Mouse (Mus musculus): ENCODE data around the gene Prepl. TPM values are rescaled to one million over a fixed set of nuclear protein-coding genes. Genes with fewer than 3 reads are reported as not detected.

Gene Prepl
- total RNA-seq (2014; rRNA removed) (13.4 and 14.0 TPM in 2 replicates), polyA plus RNA-seq (2012; rRNA removed) (7.1 and 10.3 TPM in 2 replicates)

DNA sequence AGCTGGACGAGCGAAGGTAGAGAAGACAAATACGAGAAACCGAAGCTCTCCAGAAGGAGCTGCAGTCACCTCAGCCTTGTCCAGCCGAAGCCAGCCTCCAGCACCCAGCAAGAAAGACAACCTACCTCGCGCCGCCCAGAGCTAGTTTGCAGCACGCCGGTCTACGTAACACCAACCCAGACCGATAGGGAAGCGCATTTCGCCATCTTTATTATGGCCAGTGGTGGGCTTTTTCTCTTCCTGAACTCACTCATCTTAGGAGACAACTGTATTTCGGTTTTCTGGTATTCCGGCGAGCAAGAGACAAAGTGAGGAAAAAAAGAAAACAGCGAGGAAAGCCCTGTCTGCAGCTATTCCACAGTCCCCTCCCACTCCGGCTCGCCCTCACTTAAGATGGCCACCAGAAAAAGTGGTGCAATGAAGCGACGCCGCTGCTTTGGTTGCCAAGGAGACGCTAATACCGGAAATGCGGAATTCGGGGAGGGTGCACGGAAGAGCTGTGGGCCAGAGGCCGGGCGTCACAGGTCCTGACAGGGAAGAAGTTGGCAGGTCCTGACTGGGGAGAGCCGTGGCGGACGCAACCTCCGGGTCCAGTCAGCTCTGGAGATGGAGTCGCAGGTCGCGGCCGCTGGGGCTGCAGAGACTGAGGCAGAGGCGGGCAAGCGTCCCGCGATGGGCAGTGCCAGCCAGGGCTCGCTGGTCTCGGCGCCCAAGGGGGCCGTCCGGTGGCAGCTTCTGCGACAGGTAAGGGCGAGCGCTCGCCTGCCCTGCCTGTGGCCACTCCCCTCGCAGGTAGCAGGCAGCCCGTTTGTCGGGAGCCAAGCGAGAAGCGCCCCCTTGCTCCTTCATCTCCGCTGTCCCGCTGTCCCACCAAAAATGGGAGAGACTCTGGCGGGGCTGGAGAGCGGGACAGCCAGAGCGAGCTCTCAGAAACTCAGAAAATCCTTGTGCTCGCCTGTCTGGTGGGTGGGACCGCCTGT, at the start of gene Prepl, which contains the start of gene Camkmt:
Gene Prepl, minus strand, starts transcription at position 122 of the 980 bp plus-strand sequence.
Gene Camkmt, plus strand, starts transcription at position 433 of the 980 bp plus-strand sequence.
- no peaks in the 10 kb centered on the region for H3K36me3 ChIP-seq (ENCODE audit: control insufficient read depth, insufficient read depth, low read length)
- 0 out of 2 replicates have a peak, but pooled peaks have one; percentile 36 for TF ChIP-seq POLR2A (IDR thresholded peaks at IDR 0.05; ENCODE audit: extremely low read depth, insufficient read depth, low read length)
- TF ChIP-seq CTCF (IDR thresholded peaks at IDR 0.05; ENCODE audit: low read depth, low read length), result peak; percentile 10; the same call in 1 of the 2 replicates
- under 1% methylated on average over 63 of the region's 63 CpGs for WGBS

DNA sequence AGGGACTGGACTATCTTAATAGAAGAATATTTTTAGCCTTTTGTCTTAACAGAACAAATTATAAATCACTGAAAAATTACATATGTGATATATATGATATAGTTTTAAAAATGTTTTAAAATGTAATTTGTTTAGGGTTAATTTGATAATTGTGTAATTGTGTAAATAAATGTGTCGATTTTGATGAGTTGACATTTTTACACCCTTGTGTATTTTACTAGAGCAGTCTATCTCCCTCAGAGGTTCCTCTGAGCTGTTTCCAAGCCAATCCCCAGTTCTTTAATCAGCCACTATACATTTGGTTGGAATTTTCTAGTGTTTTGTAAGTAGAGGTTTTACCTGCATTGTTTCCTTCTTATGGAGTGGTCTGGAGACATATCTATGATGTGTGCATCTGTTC, 48.4 kb upstream of the Prepl start:
- WGBS, result 46% methylated on average over 1 of the region's 1 CpGs

More for the DNA sequence above, at the start of gene Prepl, which contains the start of gene Camkmt:
- Histone ChIP-seq H3K4me1 (ENCODE audit: control insufficient read depth, insufficient read depth, low read length) (no peaks in the 10 kb centered on the region; the same call in 1 of the 2 replicates), H3K27me3 (ENCODE audit: control insufficient read depth, insufficient read depth, low read length) (no peaks in the 10 kb centered on the region), H3K79me2 (ENCODE audit: control insufficient read depth, insufficient read depth, low read length) (no peaks in the 10 kb centered on the region; the same call in 1 of the 2 replicates), H3K9ac (ENCODE audit: low read depth, low read length) (peak within 1 kb of the TSS; percentile 89), H3K4me3 (ENCODE audit: insufficient read depth, low read depth, low read length) (peak within 1 kb of the TSS; percentile 94), H3K27ac (replicated peaks; ENCODE audit: insufficient read depth, low read depth, low read length) (peak within 1 kb of the TSS; percentile 62)
- peak; percentile 93 for DNase-seq (ENCODE audit: extremely low read depth, low read depth, low spot score)

DNA sequence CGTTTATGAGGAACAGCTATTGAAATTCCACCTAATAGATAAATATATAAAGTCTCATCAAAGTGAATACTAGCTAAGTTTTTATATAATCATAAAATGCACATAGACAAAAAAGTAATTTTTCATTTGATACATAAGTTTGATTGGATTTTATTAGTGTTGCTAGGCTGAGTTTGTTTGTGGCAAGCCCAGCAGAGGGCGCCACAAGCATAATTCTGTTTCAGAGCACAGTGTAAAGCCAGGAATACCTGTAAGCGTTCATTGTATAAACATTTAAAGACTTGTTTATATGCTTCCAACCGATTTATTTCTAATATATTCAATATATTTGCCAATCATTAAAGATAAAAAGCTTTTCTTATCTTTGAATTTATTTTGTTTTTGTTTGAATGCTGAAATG, 26.6 kb upstream of the Prepl start:
- no peaks in the 10 kb centered on the region for H3K36me3 ChIP-seq (ENCODE audit: control insufficient read depth, insufficient read depth, low read length)
- no peak overlapping the region for H3K4me3 ChIP-seq (ENCODE audit: insufficient read depth, low read depth, low read length)
- 37% methylated on average over 4 of the region's 4 CpGs for WGBS
- peak; percentile 17 for DNase-seq (ENCODE audit: extremely low read depth, low read depth, low spot score)
- no peaks in the 10 kb centered on the region for H3K79me2 ChIP-seq (ENCODE audit: control insufficient read depth, insufficient read depth, low read length)
- no peak overlapping the region for H3K9ac ChIP-seq (ENCODE audit: low read depth, low read length)
- H3K27ac ChIP-seq (replicated peaks; ENCODE audit: insufficient read depth, low read depth, low read length), result no peak overlapping the region
- H3K4me1 ChIP-seq (ENCODE audit: control insufficient read depth, insufficient read depth, low read length), result no peaks in the 10 kb centered on the region
- H3K27me3 ChIP-seq (ENCODE audit: control insufficient read depth, insufficient read depth, low read length), result no peaks in the 10 kb centered on the region
- TF ChIP-seq CTCF (IDR thresholded peaks at IDR 0.05; ENCODE audit: low read depth, low read length), result peak; percentile 68
- TF ChIP-seq POLR2A (IDR thresholded peaks at IDR 0.05; ENCODE audit: extremely low read depth, insufficient read depth, low read length), result no peak

More for the DNA sequence above, 48.4 kb upstream of the Prepl start:
- Histone ChIP-seq H3K36me3 (ENCODE audit: control insufficient read depth, insufficient read depth, low read length) (no peaks in the 10 kb centered on the region), H3K9ac (ENCODE audit: low read depth, low read length) (no peak overlapping the region), H3K27ac (replicated peaks; ENCODE audit: insufficient read depth, low read depth, low read length) (no peak overlapping the region), H3K27me3 (ENCODE audit: control insufficient read depth, insufficient read depth, low read length) (no peaks in the 10 kb centered on the region), H3K79me2 (ENCODE audit: control insufficient read depth, insufficient read depth, low read length) (no peaks in the 10 kb centered on the region), H3K4me3 (ENCODE audit: insufficient read depth, low read depth, low read length) (no peak overlapping the region), H3K4me1 (ENCODE audit: control insufficient read depth, insufficient read depth, low read length) (no peaks in the 10 kb centered on the region)
- DNase-seq (ENCODE audit: extremely low read depth, low read depth, low spot score), result no peak
- no peak for TF ChIP-seq POLR2A (IDR thresholded peaks at IDR 0.05; ENCODE audit: extremely low read depth, insufficient read depth, low read length)
- TF ChIP-seq CTCF (IDR thresholded peaks at IDR 0.05; ENCODE audit: low read depth, low read length), result no peak

DNA sequence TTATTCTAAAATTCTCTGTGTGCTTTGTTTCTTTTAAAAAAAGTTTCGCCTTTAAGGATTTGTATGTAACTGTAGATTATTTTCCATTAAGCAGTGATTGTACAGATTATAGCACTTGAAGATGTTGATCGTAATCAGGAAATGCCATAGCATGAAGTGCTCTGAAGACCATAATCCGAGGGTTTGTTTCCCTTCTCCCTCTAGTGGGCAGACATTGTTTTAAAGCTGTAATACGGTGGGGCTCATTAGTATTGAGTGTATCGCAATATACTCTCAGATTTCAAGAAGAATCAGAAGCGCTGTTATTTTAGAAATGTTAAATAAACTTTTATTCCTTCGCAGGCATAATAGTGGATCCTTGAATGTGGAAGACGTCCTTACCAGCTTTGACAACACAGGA, 23.4 kb upstream of the Prepl start:
- H3K36me3 ChIP-seq (ENCODE audit: control insufficient read depth, insufficient read depth, low read length), result no peaks in the 10 kb centered on the region
- no peak overlapping the region for H3K27ac ChIP-seq (replicated peaks; ENCODE audit: insufficient read depth, low read depth, low read length)
- H3K79me2 ChIP-seq (ENCODE audit: control insufficient read depth, insufficient read depth, low read length), result no peaks in the 10 kb centered on the region
- TF ChIP-seq POLR2A (IDR thresholded peaks at IDR 0.05; ENCODE audit: extremely low read depth, insufficient read depth, low read length) (no peak), CTCF (IDR thresholded peaks at IDR 0.05; ENCODE audit: low read depth, low read length) (no peak)
- no peak overlapping the region for H3K4me3 ChIP-seq (ENCODE audit: insufficient read depth, low read depth, low read length)
- no peaks in the 10 kb centered on the region for H3K4me1 ChIP-seq (ENCODE audit: control insufficient read depth, insufficient read depth, low read length)
- no peak overlapping the region for H3K9ac ChIP-seq (ENCODE audit: low read depth, low read length)
- DNase-seq (ENCODE audit: extremely low read depth, low read depth, low spot score), result no peak
- WGBS, result 86% methylated on average over 8 of the region's 8 CpGs
- H3K27me3 ChIP-seq (ENCODE audit: control insufficient read depth, insufficient read depth, low read length), result no peaks in the 10 kb centered on the region

DNA sequence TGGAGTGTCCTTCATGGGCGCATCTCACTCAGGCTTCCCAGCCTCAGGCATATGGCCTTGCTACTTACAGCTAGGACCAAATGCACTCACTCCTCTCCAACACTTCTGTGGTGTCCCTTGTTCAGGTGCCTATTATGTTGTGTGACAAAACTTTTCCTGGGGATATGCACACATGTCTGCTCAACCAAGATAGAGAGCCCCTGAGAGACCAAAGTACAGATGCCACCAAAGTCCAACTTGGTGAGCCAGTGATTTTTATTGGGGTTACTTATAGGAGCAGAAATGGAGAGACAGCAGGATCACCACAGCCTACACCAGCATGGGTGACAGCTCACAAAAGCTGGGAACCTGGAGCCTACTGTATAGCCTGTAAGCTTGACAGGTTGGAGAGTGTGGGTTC, 20.6 kb upstream of the Prepl start:
- WGBS, result 96% methylated on average over 1 of the region's 1 CpGs
- Histone ChIP-seq H3K9ac (ENCODE audit: low read depth, low read length) (no peak overlapping the region), H3K79me2 (ENCODE audit: control insufficient read depth, insufficient read depth, low read length) (no peaks in the 10 kb centered on the region), H3K4me1 (ENCODE audit: control insufficient read depth, insufficient read depth, low read length) (no peaks in the 10 kb centered on the region), H3K27me3 (ENCODE audit: control insufficient read depth, insufficient read depth, low read length) (no peaks in the 10 kb centered on the region), H3K27ac (replicated peaks; ENCODE audit: insufficient read depth, low read depth, low read length) (no peak overlapping the region), H3K36me3 (ENCODE audit: control insufficient read depth, insufficient read depth, low read length) (no peaks in the 10 kb centered on the region), H3K4me3 (ENCODE audit: insufficient read depth, low read depth, low read length) (no peak overlapping the region)
- TF ChIP-seq POLR2A (IDR thresholded peaks at IDR 0.05; ENCODE audit: extremely low read depth, insufficient read depth, low read length), result no peak
- TF ChIP-seq CTCF (IDR thresholded peaks at IDR 0.05; ENCODE audit: low read depth, low read length), result no peak
- no peak for DNase-seq (ENCODE audit: extremely low read depth, low read depth, low spot score)
